Mouse (Mus musculus): ENCODE data around the gene Olfr632.
"Not testable (repeated sequence)": the region's sequence is repeated elsewhere in the genome, so short reads cannot be mapped to it uniquely, and the experiment has no call there.

Olfr632 gene

DNA sequence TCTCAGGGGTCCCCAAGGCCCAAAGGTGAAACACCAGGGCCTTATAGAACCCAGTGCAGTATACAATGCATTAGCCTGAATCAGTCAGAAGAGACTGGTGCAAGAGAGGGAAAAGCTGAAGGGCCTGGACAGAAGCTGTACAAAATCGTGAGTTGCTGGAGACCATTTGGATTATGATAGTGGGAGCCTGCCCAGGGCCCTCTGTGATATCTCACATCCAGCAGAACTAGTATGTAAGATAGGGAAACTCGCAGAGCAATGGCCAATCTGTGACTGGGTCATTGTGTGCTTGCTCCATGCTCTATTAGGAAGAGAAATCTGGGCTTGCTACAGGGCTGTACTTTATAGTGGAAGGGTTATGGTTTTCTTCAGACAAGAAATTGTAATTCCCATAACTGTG, at the start of gene Olfr632:
Gene Olfr632 (plus strand): TSS at position 84 of the 400 bp plus-strand sequence.
- no peak for DNase-seq (ENCODE audit: low spot score in 2 of 2)

DNA sequence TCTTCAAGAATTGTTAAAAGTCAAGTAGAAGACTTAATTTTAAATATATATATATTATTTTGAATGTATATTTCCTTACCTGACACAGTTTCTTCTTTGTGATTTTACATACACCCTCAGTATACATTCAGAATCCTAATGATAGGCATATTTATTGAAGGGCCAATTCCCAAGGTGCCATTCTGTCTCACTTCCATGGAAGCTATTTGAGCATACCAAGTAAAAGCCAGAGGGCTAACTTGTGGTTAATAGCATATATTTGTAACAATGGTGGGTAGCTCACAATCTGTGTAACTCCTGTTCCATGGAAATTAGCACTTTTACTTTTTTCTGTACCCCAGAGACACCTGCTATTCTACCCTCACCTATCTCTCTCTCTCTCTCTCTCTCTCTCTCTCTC, 48.0 kb upstream of the Olfr632 start, which contains the start of gene Olfr66:
Gene Olfr66 (minus strand): TSS at position 101 of the 400 bp plus-strand sequence.
- no peak for DNase-seq (ENCODE audit: low spot score in 2 of 2)

DNA sequence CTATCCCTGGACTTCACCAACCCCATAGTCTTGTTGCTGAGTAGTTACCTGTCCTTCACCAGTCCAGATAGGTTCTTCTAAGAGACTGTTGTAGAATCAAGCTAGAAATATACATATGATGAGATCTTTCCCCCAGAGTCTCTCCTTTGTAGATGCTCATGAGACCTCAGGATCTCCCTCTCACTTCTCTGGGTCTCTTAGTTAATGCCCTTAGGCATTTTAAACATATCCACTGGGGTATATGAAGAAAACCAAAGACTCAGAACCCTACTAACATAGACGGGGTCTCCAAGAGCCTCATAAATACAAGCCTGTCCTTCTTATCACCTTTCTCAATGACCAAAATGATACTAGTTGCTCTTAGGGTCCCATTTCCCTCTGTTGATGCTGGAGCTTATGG, 39.8 kb upstream of the Olfr632 start, which contains the start of gene Olfr64:
Gene Olfr64 (minus strand): TSS at position 101 of the 400 bp plus-strand sequence.
- no peak for DNase-seq (ENCODE audit: low spot score in 2 of 2)

GRCm38 (mm10) chr7:103903187-103903586, 31.0 kb upstream of the Olfr632 start, which contains the start of gene Olfr65:
Gene Olfr65, plus strand, starts transcription at chr7:103903487.
- DNase-seq (ENCODE audit: low spot score in 2 of 2), result peak in 1 of 2 experiments; percentile 18

DNA sequence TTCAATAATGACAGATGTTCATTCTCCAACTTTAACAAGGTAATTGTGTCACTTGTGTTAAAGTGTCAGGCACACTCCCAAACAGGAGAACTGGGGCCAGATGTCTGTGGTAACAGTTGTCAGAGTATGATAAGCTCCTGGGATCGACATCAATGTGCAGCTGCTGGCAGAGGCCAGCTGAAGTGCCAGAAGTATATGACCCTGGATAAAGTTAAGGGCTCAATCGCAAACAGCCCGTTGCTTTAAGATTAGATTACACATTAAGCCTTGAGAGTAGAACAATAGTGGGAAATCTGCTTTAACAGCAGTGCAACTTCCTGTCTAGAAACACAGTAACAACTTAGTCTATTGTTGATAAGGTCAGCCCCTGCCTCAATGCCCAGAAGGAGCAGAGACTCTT, 24.1 kb upstream of the Olfr632 start:
- DNase-seq (ENCODE audit: low spot score in 2 of 2), result no peak

- DNase-seq (ENCODE audit: low spot score in 2 of 2), result no peak
Observed at GRCm38 (mm10) chr7:103912969-103913511, 21.1 kb upstream of the Olfr632 start.

GRCm38 (mm10) chr7:103915338-103915737, 18.8 kb upstream of the Olfr632 start:
- DNase-seq (ENCODE audit: low spot score in 2 of 2), result no peak

- no peak for DNase-seq (ENCODE audit: low spot score in 2 of 2)
Observed at GRCm38 (mm10) chr7:103928525-103928924, 5.6 kb upstream of the Olfr632 start, which contains the start of gene Olfr631. Gene Olfr631, plus strand, starts transcription at chr7:103928825.

GRCm38 (mm10) chr7:103942730-103943129, 8.6 kb downstream of the Olfr632 start:
- DNase-seq (ENCODE audit: low spot score in 2 of 2), result peak in 1 of 2 experiments; percentile 26

DNA sequence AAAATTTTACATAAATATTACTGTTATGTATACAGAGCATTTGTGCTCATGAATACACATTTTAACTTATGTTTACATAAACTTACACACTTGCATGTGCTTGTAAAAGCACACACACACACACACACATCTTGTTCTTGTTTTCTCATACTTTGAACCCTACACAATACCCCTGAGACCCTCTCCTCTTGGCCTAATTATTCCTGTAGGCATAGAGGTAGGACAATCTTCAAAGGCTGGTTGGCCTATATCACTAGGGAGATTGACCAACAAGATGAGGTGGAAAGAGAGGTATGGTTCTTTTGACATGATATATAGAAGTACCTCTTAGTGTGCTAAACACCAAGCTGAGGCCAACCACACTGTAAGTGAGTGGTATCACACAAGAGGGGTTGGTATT, 10.0 kb downstream of the Olfr632 start, which contains the start of gene Olfr633:
Gene Olfr633 (plus strand): TSS at position 301 of the 400 bp plus-strand sequence.
- DNase-seq (ENCODE audit: low spot score in 2 of 2), result no peak

- not testable (repeated sequence) for DNase-seq (ENCODE audit: low spot score in 2 of 2)
Observed at GRCm38 (mm10) chr7:103966873-103967272, 32.7 kb downstream of the Olfr632 start.

DNA sequence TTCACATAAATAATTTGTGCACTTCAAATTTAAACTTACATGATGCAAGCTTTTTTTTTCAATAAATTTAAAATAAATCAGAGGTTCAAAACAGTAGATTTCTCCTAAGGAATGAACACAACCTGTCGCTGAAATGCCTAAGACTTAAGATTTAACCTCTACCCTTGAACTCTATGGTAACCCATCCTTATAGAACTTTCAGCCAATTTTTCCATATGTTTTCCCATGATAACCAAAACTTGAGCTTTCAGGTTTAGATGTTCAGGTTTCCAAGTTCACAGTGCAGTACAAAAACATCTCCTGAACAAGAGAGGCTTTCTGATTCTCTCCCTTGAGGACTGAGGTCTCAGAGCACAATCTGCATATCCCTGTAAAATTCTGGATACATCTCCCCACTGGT, 36.7 kb downstream of the Olfr632 start, which contains the start of gene Olfr635:
Gene Olfr635 (plus strand): TSS at position 301 of the 400 bp plus-strand sequence.
- DNase-seq (ENCODE audit: low spot score in 2 of 2), result no peak

DNA sequence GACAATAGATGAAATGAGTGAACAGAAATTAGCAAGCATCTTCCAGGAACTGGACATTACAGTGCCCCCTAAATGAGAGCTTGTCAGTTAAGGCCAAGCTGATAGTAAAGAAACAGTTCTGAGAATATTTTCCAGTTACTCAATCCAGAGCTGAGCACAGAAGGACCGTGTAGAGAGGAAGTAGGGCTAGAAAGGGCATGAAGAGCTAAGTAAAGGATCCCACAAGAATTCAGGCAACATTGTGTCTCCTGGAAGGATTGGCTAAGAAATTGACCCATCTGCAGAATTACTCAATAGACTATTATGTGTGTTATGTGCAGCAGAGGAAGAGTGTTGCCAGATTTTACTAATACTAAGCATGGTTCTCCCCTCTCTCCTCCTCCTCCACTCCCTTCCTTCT, 37.6 kb downstream of the Olfr632 start:
- DNase-seq (ENCODE audit: low spot score in 2 of 2), result no peak

Measured in right cerebral cortex, postnatal 10 days (tissue).